Mouse (Mus musculus) hindbrain, embryonic 13.5 days (tissue): ENCODE results near the gene Gm10382. TPM values are rescaled to one million over a fixed set of nuclear protein-coding genes. Genes with fewer than 3 reads are reported as not detected.

Experiments used
- ATAC-seq: fragments of 200-750 bp; cut with Nextera tagmentation; 2 replicates; pipeline ENCODE4 v1.8.0; 2017; ENCODE audit warnings: moderate TSS enrichment; ENCODE audit not compliant: low FRiP score
- H3K27ac ChIP-seq: fragments of 300-500 bp; sonication (generic); 2 replicates; pipeline ENCODE4 v1.5.1; 2015; ENCODE audit warnings: inconsistent platforms, mild to moderate bottlenecking, moderate library complexity
- H3K27me3 ChIP-seq: fragments of 300-500 bp; sonication (generic); 2 replicates; pipeline ENCODE4 v1.6.1; 2015; ENCODE audit warnings: mild to moderate bottlenecking, inconsistent platforms
- H3K36me3 ChIP-seq: fragments of 300-500 bp; sonication (generic); 2 replicates; pipeline ENCODE4 v1.6.1; 2015; ENCODE audit warnings: mild to moderate bottlenecking, inconsistent platforms
- H3K4me1 ChIP-seq: fragments of 300-500 bp; sonication (generic); replicated peaks from 2 replicates; pipeline ENCODE4 v1.6.1; 2015; ENCODE audit warnings: inconsistent platforms
- H3K4me2 ChIP-seq: fragments of 300-500 bp; sonication (generic); 2 replicates; pipeline ENCODE4 v1.6.1; 2015; ENCODE audit warnings: inconsistent platforms, mild to moderate bottlenecking, moderate library complexity
- H3K4me3 ChIP-seq: fragments of 300-500 bp; sonication (generic); 2 replicates; pipeline ENCODE4 v1.5.1; 2015; ENCODE audit warnings: mild to moderate bottlenecking, inconsistent platforms
- H3K9ac ChIP-seq: fragments of 300-500 bp; sonication (generic); 2 replicates; pipeline ENCODE4 v1.6.1; 2015; ENCODE audit warnings: mild to moderate bottlenecking, inconsistent platforms
- H3K9me3 ChIP-seq: fragments of 300-500 bp; sonication (generic); 2 replicates; pipeline ENCODE4 v1.6.1; 2016; ENCODE audit warnings: inconsistent platforms
- WGBS: fragments of 180-500 bp; shearing (Covaris S2); methylation state at CpG from one replicate; pipeline ENCODE4 v1.1.7; 2015; 5-methylcytosine and 5-hydroxymethylcytosine counted together
- polyA plus RNA-seq: library from polyadenylated mRNA; unstranded; fragments of >200 nt; fragmentation: Nextera tagmentation; extraction: Ambion mirVana; gene quantifications from 2 replicates; pipeline ENCODE4 v1.2.1, GENCODE M21; 2015

Gm10382 gene
- polyA plus RNA-seq, 1 experiment from 2014 or later, result 0.55 TPM

- Histone ChIP-seq H3K4me2 (no peak overlapping the region), H3K27me3 (no peaks in the 10 kb centered on the region), H3K4me3 (no peak overlapping the region), H3K27ac (no peak overlapping the region), H3K9ac (no peak overlapping the region), H3K9me3 (no peaks in the 10 kb centered on the region), H3K4me1 (peaks cover 7% of the 10 kb centered on the region; the same call in 1 of the 2 replicates), H3K36me3 (no peaks in the 10 kb centered on the region)
- no peak for ATAC-seq
- 52% methylated on average over 7 of the region's 7 CpGs for WGBS
These were observed 34.1 kb upstream of the Gm10382 start for GRCm38 (mm10) chr5:125354885-125355492.

GRCm38 (mm10) chr5:125355650-125356049 is 33.5 kb upstream of the Gm10382 start:
- no peaks in the 10 kb centered on the region for H3K36me3 ChIP-seq
- ATAC-seq, result no peak

GRCm38 (mm10) chr5:125357543-125358269 is 31.4 kb upstream of the Gm10382 start:
- no peaks in the 10 kb centered on the region for H3K36me3 ChIP-seq
- no peak overlapping the region for H3K4me3 ChIP-seq
- H3K27me3 ChIP-seq, result no peaks in the 10 kb centered on the region
- no peaks in the 10 kb centered on the region for H3K9me3 ChIP-seq
- H3K9ac ChIP-seq, result no peak overlapping the region
- peaks cover 7% of the 10 kb centered on the region; the same call in 1 of the 2 replicates for H3K4me1 ChIP-seq
- ATAC-seq, result no peak
- 80% methylated on average over 12 of the region's 12 CpGs for WGBS
- no peak overlapping the region for H3K4me2 ChIP-seq
- H3K27ac ChIP-seq, result no peak overlapping the region

More at GRCm38 (mm10) chr5:125355650-125356049, 33.5 kb upstream of the Gm10382 start:
- H3K9me3 ChIP-seq, result no peaks in the 10 kb centered on the region
- 64% methylated on average over 7 of the region's 7 CpGs for WGBS
- no peak overlapping the region for H3K9ac ChIP-seq
- no peak overlapping the region for H3K4me3 ChIP-seq
- no peak overlapping the region for H3K27ac ChIP-seq
- peaks cover 7% of the 10 kb centered on the region; the same call in 1 of the 2 replicates for H3K4me1 ChIP-seq
- H3K27me3 ChIP-seq, result no peaks in the 10 kb centered on the region
- H3K4me2 ChIP-seq, result no peak overlapping the region

- Histone ChIP-seq H3K27ac (no peak overlapping the region), H3K36me3 (no peaks in the 10 kb centered on the region), H3K4me3 (no peak overlapping the region), H3K9me3 (no peaks in the 10 kb centered on the region), H3K9ac (no peak overlapping the region), H3K4me2 (no peak overlapping the region), H3K27me3 (no peaks in the 10 kb centered on the region), H3K4me1 (peaks cover 7% of the 10 kb centered on the region; the same call in 1 of the 2 replicates)
- 83% methylated on average over 5 of the region's 5 CpGs for WGBS
- ATAC-seq, result no peak
These were observed 30.9 kb upstream of the Gm10382 start for GRCm38 (mm10) chr5:125358270-125358608.

GRCm38 (mm10) chr5:125360566-125360965 is 28.6 kb upstream of the Gm10382 start:
- Histone ChIP-seq H3K9me3 (no peaks in the 10 kb centered on the region), H3K9ac (no peak overlapping the region), H3K36me3 (no peaks in the 10 kb centered on the region), H3K4me1 (no peaks in the 10 kb centered on the region), H3K4me2 (no peak overlapping the region), H3K27me3 (no peaks in the 10 kb centered on the region), H3K27ac (no peak overlapping the region), H3K4me3 (no peak overlapping the region)
- WGBS, result 80% methylated on average over 9 of the region's 9 CpGs
- no peak for ATAC-seq

- Histone ChIP-seq H3K4me3 (no peak overlapping the region), H3K27me3 (no peaks in the 10 kb centered on the region), H3K4me1 (no peaks in the 10 kb centered on the region), H3K4me2 (no peak overlapping the region), H3K9ac (no peak overlapping the region), H3K36me3 (no peaks in the 10 kb centered on the region), H3K27ac (no peak overlapping the region), H3K9me3 (no peaks in the 10 kb centered on the region)
- ATAC-seq, result no peak
- WGBS, result 80% methylated on average over 16 of the region's 16 CpGs
These were observed 28.1 kb upstream of the Gm10382 start for GRCm38 (mm10) chr5:125360981-125361510.

GRCm38 (mm10) chr5:125363894-125364293 is 25.2 kb upstream of the Gm10382 start:
- WGBS, result 85% methylated on average over 7 of the region's 7 CpGs
- H3K4me2 ChIP-seq, result no peak overlapping the region

GRCm38 (mm10) chr5:125364851-125365429 is 24.2 kb upstream of the Gm10382 start:
- WGBS, result 77% methylated on average over 4 of the region's 4 CpGs
- Histone ChIP-seq H3K4me1 (no peaks in the 10 kb centered on the region), H3K9ac (no peak overlapping the region), H3K9me3 (no peaks in the 10 kb centered on the region), H3K4me3 (no peak overlapping the region), H3K27me3 (no peaks in the 10 kb centered on the region), H3K36me3 (no peaks in the 10 kb centered on the region), H3K27ac (no peak overlapping the region), H3K4me2 (no peak overlapping the region)
- no peak for ATAC-seq

More at GRCm38 (mm10) chr5:125363894-125364293, 25.2 kb upstream of the Gm10382 start:
- Histone ChIP-seq H3K4me3 (no peak overlapping the region), H3K9me3 (no peaks in the 10 kb centered on the region), H3K4me1 (no peaks in the 10 kb centered on the region), H3K36me3 (no peaks in the 10 kb centered on the region), H3K9ac (no peak overlapping the region), H3K27ac (no peak overlapping the region), H3K27me3 (no peaks in the 10 kb centered on the region)
- ATAC-seq, result no peak

- no peak for ATAC-seq
- Histone ChIP-seq H3K4me3 (no peak overlapping the region), H3K9me3 (no peaks in the 10 kb centered on the region), H3K27me3 (no peaks in the 10 kb centered on the region), H3K4me1 (no peaks in the 10 kb centered on the region), H3K4me2 (no peak overlapping the region), H3K9ac (no peak overlapping the region), H3K36me3 (no peaks in the 10 kb centered on the region), H3K27ac (no peak overlapping the region)
- 66% methylated on average over 5 of the region's 5 CpGs for WGBS
These were observed 21.0 kb upstream of the Gm10382 start for GRCm38 (mm10) chr5:125368156-125368555.

- H3K4me3 ChIP-seq, result no peak overlapping the region
- no peaks in the 10 kb centered on the region for H3K36me3 ChIP-seq
- no peak overlapping the region for H3K4me2 ChIP-seq
- H3K27me3 ChIP-seq, result no peaks in the 10 kb centered on the region
- H3K4me1 ChIP-seq, result no peaks in the 10 kb centered on the region
- H3K9me3 ChIP-seq, result no peaks in the 10 kb centered on the region
- no peak overlapping the region for H3K9ac ChIP-seq
- under 1% methylated on average over 4 of the region's 4 CpGs for whole genome bisulfite sequencing
- H3K27ac ChIP-seq, result no peak overlapping the region
- ATAC-seq, result no peak
These were observed 20.6 kb upstream of the Gm10382 start for GRCm38 (mm10) chr5:125368568-125368967.

- H3K4me3 ChIP-seq, result no peak overlapping the region
- H3K4me1 ChIP-seq, result no peaks in the 10 kb centered on the region
- 80% methylated on average over 7 of the region's 7 CpGs for WGBS
- H3K36me3 ChIP-seq, result no peaks in the 10 kb centered on the region
- ATAC-seq, result no peak
- H3K4me2 ChIP-seq, result no peak overlapping the region
- H3K9ac ChIP-seq, result no peak overlapping the region
- no peak overlapping the region for H3K27ac ChIP-seq
- no peaks in the 10 kb centered on the region for H3K27me3 ChIP-seq
- H3K9me3 ChIP-seq, result no peaks in the 10 kb centered on the region
These were observed 18.0 kb upstream of the Gm10382 start for GRCm38 (mm10) chr5:125370950-125371693.

- Histone ChIP-seq H3K4me1 (no peaks in the 10 kb centered on the region), H3K4me2 (no peak overlapping the region), H3K9ac (no peak overlapping the region), H3K27me3 (no peaks in the 10 kb centered on the region), H3K4me3 (no peak overlapping the region), H3K27ac (no peak overlapping the region), H3K36me3 (no peaks in the 10 kb centered on the region), H3K9me3 (no peaks in the 10 kb centered on the region)
- ATAC-seq, result no peak
- WGBS, result 90% methylated on average over 4 of the region's 4 CpGs
These were observed 17.1 kb upstream of the Gm10382 start for GRCm38 (mm10) chr5:125372027-125372426.
